Mouse (Mus musculus) brain, embryonic 14.5 days (tissue): ENCODE measurements around the gene Anpep.

Source experiments
- CTCF ChIP-seq: fragments of 200-500 bp; IDR thresholded peaks from 2 replicates; pipeline ENCODE4 v1.5.1; 2012; ENCODE audit warnings: inconsistent platforms, mild to moderate bottlenecking, moderate library complexity, borderline replicate concordance; ENCODE audit not compliant: insufficient read depth, insufficient read length; ENCODE audit errors: extremely low read depth
- POLR2A ChIP-seq: fragments of 200-500 bp; IDR thresholded peaks from 2 replicates; pipeline ENCODE4 v1.6.1; 2012; ENCODE audit warnings: mild to moderate bottlenecking, inconsistent platforms, borderline replicate concordance; ENCODE audit not compliant: poor library complexity, insufficient read depth, insufficient read length, severe bottlenecking; ENCODE audit errors: extremely low read depth

- TF ChIP-seq CTCF (no peak), POLR2A (no peak)
These were observed 7.6 kb upstream of the Anpep start for GRCm38 (mm10) chr7:79868475-79868874.
